Mouse (Mus musculus) retina, adult 2 months (tissue): ENCODE results near the gene Vmp1.

ENCODE experiments used
- DNase-seq: peaks from one replicate; pipeline ENCODE4 v3.0.0-alpha.2; 2012; ENCODE audit warnings: low read depth, low spot score

Gene Vmp1

DNA sequence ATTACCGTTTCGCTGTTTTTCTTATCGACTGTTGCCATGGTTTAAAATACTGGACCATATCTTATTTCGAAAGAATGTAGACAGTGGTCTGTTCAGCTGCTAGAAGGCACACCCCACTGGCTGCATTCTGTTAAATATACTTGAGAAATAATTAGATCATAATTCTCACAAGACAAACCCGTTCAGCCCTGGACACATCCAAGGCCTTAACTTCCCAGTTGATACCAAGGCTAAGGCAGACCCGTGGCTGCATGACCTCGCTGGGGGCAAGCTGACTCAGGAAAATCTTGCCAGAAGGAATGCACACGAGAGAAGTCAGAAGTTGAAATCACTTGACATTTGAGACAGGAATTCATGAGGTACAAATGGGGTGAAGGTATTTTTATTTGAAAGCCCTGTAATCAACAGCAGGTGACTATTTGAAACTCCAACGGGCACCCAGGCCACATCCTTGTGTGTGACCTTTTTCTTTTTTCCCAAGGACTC, 113.3 kb downstream of the Vmp1 start:
- DNase-seq: no peak

GRCm38 (mm10) chr11:86568425-86568824, 115.2 kb downstream of the Vmp1 start:
- no peak for DNase-seq

GRCm38 (mm10) chr11:86558258-86558657, 125.4 kb downstream of the Vmp1 start:
- DNase-seq: no peak

- no peak for DNase-seq
Observed at GRCm38 (mm10) chr11:86553525-86553924, 130.1 kb downstream of the Vmp1 start.

- DNase-seq: no peak
Observed at GRCm38 (mm10) chr11:86547412-86547811, 136.2 kb downstream of the Vmp1 start.

DNA sequence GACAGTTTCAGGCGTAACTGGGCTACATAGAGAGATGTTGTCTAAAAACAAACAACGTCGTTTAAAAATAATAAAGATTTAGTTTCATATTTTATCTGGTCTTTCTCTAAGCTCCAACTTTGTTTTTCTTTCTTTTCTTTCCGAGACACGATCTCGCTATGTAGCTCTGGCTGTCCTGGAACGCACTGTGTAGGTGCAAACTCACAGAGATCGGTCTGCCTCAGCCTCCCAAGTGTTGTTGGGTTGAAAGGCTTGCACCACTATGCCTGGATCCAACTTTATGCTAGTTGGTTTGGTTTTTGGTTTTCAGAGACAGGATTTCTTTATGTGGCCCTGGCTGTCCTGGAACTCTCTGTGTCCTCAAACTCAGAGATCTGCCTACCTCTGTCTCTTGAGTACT, 138.1 kb downstream of the Vmp1 start:
- no peak for DNase-seq

- DNase-seq: peak; percentile 99
Observed at GRCm38 (mm10) chr11:86544639-86545299, 138.9 kb downstream of the Vmp1 start, which contains the start of the genes Rps6kb1 and Tubd1. Rps6kb1 (minus strand) TSS chr11:86544805. Tubd1 (plus strand) TSS chr11:86544991.

GRCm38 (mm10) chr11:86543960-86544638, 139.5 kb downstream of the Vmp1 start:
- peak; percentile 15 for DNase-seq

DNA sequence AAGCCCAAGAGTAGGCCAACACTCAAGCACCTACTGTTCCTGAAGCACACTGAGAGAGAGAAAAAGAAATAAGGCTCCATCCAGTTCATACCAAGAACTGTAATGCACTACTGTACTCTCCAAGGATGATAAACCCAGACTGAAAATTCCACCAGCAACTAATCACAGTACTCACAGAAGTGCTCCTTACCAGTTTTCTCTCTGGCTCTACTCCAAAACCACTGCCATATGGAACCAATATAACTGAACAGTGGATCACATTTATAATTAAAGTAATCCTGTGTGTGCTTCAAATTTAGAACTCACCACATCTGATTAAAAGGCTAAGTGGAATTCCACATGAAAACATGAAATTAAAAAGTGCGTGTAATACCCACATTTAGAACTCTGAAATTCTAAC, 140.8 kb downstream of the Vmp1 start:
- no peak for DNase-seq

DNA sequence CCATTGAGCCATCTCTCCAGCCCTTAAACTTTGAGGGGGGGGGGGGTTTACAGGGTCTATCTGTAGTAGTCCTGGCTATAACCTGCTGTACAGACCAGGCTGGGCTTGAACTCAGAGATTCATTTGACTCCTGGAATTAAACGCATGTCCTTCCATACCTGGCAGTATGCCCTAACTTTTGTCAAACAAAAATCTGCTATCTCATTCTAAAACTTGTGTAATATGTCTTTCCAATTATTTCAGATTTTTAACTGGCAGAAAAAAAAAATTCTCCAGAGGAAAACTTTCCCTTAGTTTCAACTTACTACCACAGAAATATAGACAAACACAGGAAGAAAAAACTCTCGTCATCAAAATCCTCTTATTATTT, 143.2 kb downstream of the Vmp1 start:
- no peak for DNase-seq

GRCm38 (mm10) chr11:86539716-86540475, 143.7 kb downstream of the Vmp1 start:
- no peak for DNase-seq

- DNase-seq: no peak
Observed at GRCm38 (mm10) chr11:86538786-86539185, 144.8 kb downstream of the Vmp1 start.

- no peak for DNase-seq
Observed at GRCm38 (mm10) chr11:86534201-86534910, 149.3 kb downstream of the Vmp1 start.
